Mouse (Mus musculus): Measurements from ENCODE around the gene Asb15. TPM values are rescaled to one million over a fixed set of nuclear protein-coding genes. Genes with fewer than 3 reads are reported as not detected.

Gene Asb15
- polyA plus RNA-seq, 1 experiment from 2014 or later: not detected

- Histone ChIP-seq H3K4me3 (no peak overlapping the region), H3K4me1 (no peaks in the 10 kb centered on the region), H3K27ac (no peak overlapping the region), H3K9me3 (replicated peaks) (no peaks in the 10 kb centered on the region), H3K27me3 (ENCODE audit: low read depth, poor library complexity, severe bottlenecking) (no peaks in the 10 kb centered on the region), H3K36me3 (peaks cover 71% of the 10 kb centered on the region)
- 61% methylated on average over 6 of the region's 6 CpGs for WGBS
- DNase-seq (ENCODE audit: low spot score): no peak
These were observed 91.5 kb downstream of the Asb15 start for GRCm38 (mm10) chr6:24619285-24620045.

- 88% methylated on average over 2 of the region's 2 CpGs for whole genome bisulfite sequencing
- no peaks in the 10 kb centered on the region for H3K4me1 ChIP-seq
- no peak overlapping the region for H3K27ac ChIP-seq
- no peak for DNase-seq (ENCODE audit: low spot score)
- no peaks in the 10 kb centered on the region for H3K9me3 ChIP-seq (replicated peaks)
- no peaks in the 10 kb centered on the region for H3K27me3 ChIP-seq (ENCODE audit: low read depth, poor library complexity, severe bottlenecking)
- no peak overlapping the region for H3K4me3 ChIP-seq
- H3K36me3 ChIP-seq: peaks cover 67% of the 10 kb centered on the region
These were observed 93.0 kb downstream of the Asb15 start for GRCm38 (mm10) chr6:24620936-24621335.

GRCm38 (mm10) chr6:24622098-24622497 is 94.2 kb downstream of the Asb15 start:
- Histone ChIP-seq H3K4me1 (no peaks in the 10 kb centered on the region), H3K36me3 (peaks cover 62% of the 10 kb centered on the region), H3K27me3 (ENCODE audit: low read depth, poor library complexity, severe bottlenecking) (no peaks in the 10 kb centered on the region), H3K27ac (no peak overlapping the region), H3K4me3 (no peak overlapping the region), H3K9me3 (replicated peaks) (no peaks in the 10 kb centered on the region)
- DNase-seq (ENCODE audit: low spot score): no peak
- WGBS: 88% methylated on average over 2 of the region's 2 CpGs

Other genes with a start within 250 kb of the Asb15 start
- 0.08 TPM in 1 of 2 replicates, not detected in the other for gene Iqub, start 13.1 kb upstream of the Asb15 start, polyA plus RNA-seq (2016; fragmentation: Nextera tagmentation; extraction: Ambion mirVana)
- gene Ndufa5, start 131 bp upstream of the Asb15 start, polyA plus RNA-seq (2016; fragmentation: Nextera tagmentation; extraction: Ambion mirVana): 267 TPM in 2 replicates
- 0.06 TPM in 1 of 2 replicates, not detected in the other for gene Lmod2, start 69.6 kb downstream of the Asb15 start, polyA plus RNA-seq (2016; fragmentation: Nextera tagmentation; extraction: Ambion mirVana)
- 58.4 and 59.0 TPM in 2 replicates for gene Wasl, start 136.9 kb downstream of the Asb15 start, polyA plus RNA-seq (2016; fragmentation: Nextera tagmentation; extraction: Ambion mirVana)
- not detected in 2 replicates for gene Hyal6, start 205.1 kb downstream of the Asb15 start, polyA plus RNA-seq (2016; fragmentation: Nextera tagmentation; extraction: Ambion mirVana)
- gene Hyal4, start 220.2 kb downstream of the Asb15 start, polyA plus RNA-seq (2016; fragmentation: Nextera tagmentation; extraction: Ambion mirVana): not detected in 2 replicates